Mouse (Mus musculus) neural tube, embryonic 14.5 days (tissue): ENCODE results near the gene Poc1b. TPM values are rescaled to one million over a fixed set of nuclear protein-coding genes. Genes with fewer than 3 reads are reported as not detected.
"Not testable (repeated sequence)": the region's sequence is repeated elsewhere in the genome, so short reads cannot be mapped to it uniquely, and the experiment has no call there.

Experiments
- ATAC-seq: fragments of 200-750 bp; cut with Nextera tagmentation; 2 replicates; pipeline ENCODE4 v1.8.0; 2017; ENCODE audit warnings: low read depth, mild to moderate bottlenecking, moderate TSS enrichment, moderate library complexity
- H3K27ac ChIP-seq: fragments of 300-500 bp; sonication (generic); 2 replicates; pipeline ENCODE4 v1.5.1; 2014; ENCODE audit warnings: low read depth, mild to moderate bottlenecking, control low read depth, low read length, moderate library complexity, mixed read lengths
- H3K27me3 ChIP-seq: fragments of 300-500 bp; sonication (generic); 2 replicates; pipeline ENCODE4 v1.6.1; 2014; ENCODE audit warnings: low read length; ENCODE audit not compliant: control insufficient read depth, insufficient read depth
- H3K36me3 ChIP-seq: fragments of 300-500 bp; sonication (generic); 2 replicates; pipeline ENCODE4 v1.6.1; 2014; ENCODE audit warnings: low read length, mixed read lengths; ENCODE audit not compliant: control insufficient read depth, insufficient read depth
- H3K4me1 ChIP-seq: fragments of 300-500 bp; sonication (generic); 2 replicates; pipeline ENCODE4 v1.6.1; 2014; ENCODE audit warnings: low read length; ENCODE audit not compliant: control insufficient read depth, insufficient read depth
- H3K4me2 ChIP-seq: fragments of 300-500 bp; sonication (generic); 2 replicates; pipeline ENCODE4 v1.6.1; 2014; ENCODE audit warnings: mild to moderate bottlenecking, low read depth, low read length, control low read depth
- H3K4me3 ChIP-seq: fragments of 300-500 bp; sonication (generic); 2 replicates; pipeline ENCODE4 v1.5.1; 2014; ENCODE audit warnings: low read depth, low read length, control low read depth, mixed read lengths
- H3K9ac ChIP-seq: fragments of 300-500 bp; sonication (generic); replicated peaks from 2 replicates; pipeline ENCODE4 v1.6.1; 2014; ENCODE audit warnings: low read depth, mild to moderate bottlenecking, control low read depth, low read length, mixed read lengths
- H3K9me3 ChIP-seq: fragments of 300-500 bp; sonication (generic); 2 replicates; pipeline ENCODE4 v1.6.1; 2016; ENCODE audit warnings: low read length; ENCODE audit not compliant: control insufficient read depth
- WGBS: fragments of 180-500 bp; shearing (Covaris S2); extraction: QIAGEN DNeasy Blood & Tissue Kit; methylation state at CpG from one replicate; pipeline ENCODE4 v1.1.7; 2014; 5-methylcytosine and 5-hydroxymethylcytosine counted together
- polyA plus RNA-seq: library from polyadenylated mRNA; unstranded; fragments of >200 nt; fragmentation: Nextera tagmentation; extraction: Ambion mirVana; gene quantifications from 2 replicates; pipeline ENCODE4 v1.2.1, GENCODE M21; 2014

Poc1b gene
- polyA plus RNA-seq, 1 experiment from 2014 or later = 13.8 TPM

DNA sequence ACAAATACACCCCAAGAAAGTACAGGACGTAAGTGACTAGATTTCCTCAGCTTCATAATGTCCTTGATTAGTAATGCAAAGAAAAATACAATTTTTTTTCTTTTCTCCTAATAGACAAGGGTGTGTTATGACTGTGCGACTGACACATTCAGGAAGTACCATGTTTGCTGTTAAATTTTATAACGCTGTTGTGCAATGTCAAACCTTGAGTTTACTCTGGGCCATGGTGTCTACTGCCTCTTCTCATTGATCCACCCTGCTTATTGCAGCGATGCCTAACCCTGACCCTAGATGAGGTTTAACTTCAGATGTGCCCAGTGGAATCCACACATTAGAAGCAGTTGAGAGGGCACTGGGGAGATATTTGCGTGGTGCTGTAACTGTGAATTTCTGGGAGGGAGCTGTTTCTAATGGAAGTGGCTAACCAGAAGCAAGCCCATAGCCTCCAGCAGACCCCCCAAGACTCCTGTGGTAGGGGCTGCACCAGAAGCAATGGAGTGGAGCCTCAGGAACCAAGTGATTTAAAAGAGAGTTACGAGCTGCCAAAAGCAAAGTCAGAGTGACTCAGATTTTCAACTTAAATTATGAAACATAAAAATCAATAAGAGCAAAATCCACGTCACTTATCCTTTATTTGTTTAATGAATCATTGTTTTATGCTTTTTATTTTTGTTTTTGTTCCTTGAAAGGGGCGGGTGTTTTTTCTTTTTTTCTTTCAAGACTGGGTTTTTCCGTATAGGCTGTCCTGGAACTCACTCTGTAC lies 104.8 kb downstream of the Poc1b start:
- Histone ChIP-seq H3K27me3 (no peaks in the 10 kb centered on the region), H3K9ac (no peak overlapping the region), H3K27ac (no peak overlapping the region), H3K36me3 (no peaks in the 10 kb centered on the region), H3K4me2 (no peak overlapping the region), H3K4me3 (no peak overlapping the region), H3K4me1 (no peaks in the 10 kb centered on the region), H3K9me3 (no peaks in the 10 kb centered on the region)
- WGBS = 87% methylated on average over 9 of the region's 9 CpGs
- ATAC-seq = no peak

- Histone ChIP-seq H3K9me3 (no peaks in the 10 kb centered on the region), H3K4me3 (no peak overlapping the region), H3K4me2 (no peak overlapping the region), H3K27ac (no peak overlapping the region), H3K9ac (no peak overlapping the region), H3K27me3 (no peaks in the 10 kb centered on the region), H3K4me1 (no peaks in the 10 kb centered on the region), H3K36me3 (no peaks in the 10 kb centered on the region)
- ATAC-seq = no peak
- WGBS = 90% methylated on average over 15 of the region's 15 CpGs
Measured at GRCm38 (mm10) chr10:99214421-99215299, 107.8 kb downstream of the Poc1b start.

- not testable (repeated sequence) for H3K9me3 ChIP-seq, H3K9ac ChIP-seq, H3K4me2 ChIP-seq, H3K4me1 ChIP-seq, H3K36me3 ChIP-seq, H3K4me3 ChIP-seq, H3K27ac ChIP-seq, H3K27me3 ChIP-seq, ATAC-seq
- 92% methylated on average over 14 of the region's 15 CpGs for WGBS
Measured at GRCm38 (mm10) chr10:99216570-99216969, 109.7 kb downstream of the Poc1b start.

- Histone ChIP-seq H3K4me3 (no peak overlapping the region), H3K4me2 (no peak overlapping the region), H3K27me3 (no peaks in the 10 kb centered on the region), H3K9me3 (no peaks in the 10 kb centered on the region), H3K27ac (no peak overlapping the region), H3K36me3 (no peaks in the 10 kb centered on the region), H3K4me1 (no peaks in the 10 kb centered on the region), H3K9ac (no peak overlapping the region)
- no peak for ATAC-seq
- 94% methylated on average over 8 of the region's 8 CpGs for WGBS
Measured at GRCm38 (mm10) chr10:99221540-99221939, 114.7 kb downstream of the Poc1b start.

GRCm38 (mm10) chr10:99222726-99223125 lies 115.9 kb downstream of the Poc1b start:
- no peaks in the 10 kb centered on the region for H3K36me3 ChIP-seq
- H3K9me3 ChIP-seq = no peaks in the 10 kb centered on the region
- 75% methylated on average over 5 of the region's 5 CpGs for WGBS
- no peak overlapping the region for H3K4me2 ChIP-seq
- no peaks in the 10 kb centered on the region for H3K27me3 ChIP-seq
- H3K4me1 ChIP-seq = no peaks in the 10 kb centered on the region; the same call in 1 of the 2 replicates
- H3K27ac ChIP-seq = no peak overlapping the region
- no peak overlapping the region for H3K9ac ChIP-seq
- H3K4me3 ChIP-seq = no peak overlapping the region
- no peak for ATAC-seq

- peaks cover 9% of the 10 kb centered on the region; the same call in 1 of the 2 replicates for H3K4me1 ChIP-seq
- H3K27me3 ChIP-seq = no peaks in the 10 kb centered on the region
- H3K36me3 ChIP-seq = no peaks in the 10 kb centered on the region
- ATAC-seq = no peak
- no peak overlapping the region for H3K4me2 ChIP-seq
- H3K9me3 ChIP-seq = no peaks in the 10 kb centered on the region
- 81% methylated on average over 3 of the region's 3 CpGs for WGBS
- no peak overlapping the region for H3K4me3 ChIP-seq
- no peak overlapping the region for H3K9ac ChIP-seq
- H3K27ac ChIP-seq = no peak overlapping the region
Measured at GRCm38 (mm10) chr10:99224218-99224617, 117.4 kb downstream of the Poc1b start.

DNA sequence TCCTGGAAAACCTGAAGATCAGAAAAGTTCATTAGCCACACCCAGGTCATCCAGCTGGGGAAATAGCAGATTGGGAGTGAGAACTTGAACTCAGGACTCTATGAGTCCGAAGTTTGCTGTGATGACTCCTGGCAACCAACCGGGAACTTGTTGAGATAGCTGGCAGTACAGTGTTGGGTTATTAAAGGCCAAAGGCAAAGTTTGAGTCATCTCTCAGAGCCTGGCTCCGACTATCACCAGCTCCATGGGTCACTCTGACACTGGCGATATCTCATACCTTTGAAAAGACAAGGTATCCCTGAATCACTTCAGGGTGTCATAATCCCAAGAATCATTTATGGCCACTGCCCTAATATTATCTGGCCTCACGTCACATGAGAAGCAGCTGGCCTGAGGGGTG lies 119.9 kb downstream of the Poc1b start:
- no peak overlapping the region for H3K4me3 ChIP-seq
- no peak overlapping the region for H3K27ac ChIP-seq
- no peak for ATAC-seq
- no peak overlapping the region for H3K4me2 ChIP-seq
- H3K9me3 ChIP-seq = no peaks in the 10 kb centered on the region
- peaks cover 9% of the 10 kb centered on the region; the same call in 1 of the 2 replicates for H3K4me1 ChIP-seq
- H3K9ac ChIP-seq = no peak overlapping the region
- WGBS = 89% methylated on average over 5 of the region's 5 CpGs
- H3K36me3 ChIP-seq = no peaks in the 10 kb centered on the region
- H3K27me3 ChIP-seq = no peaks in the 10 kb centered on the region

DNA sequence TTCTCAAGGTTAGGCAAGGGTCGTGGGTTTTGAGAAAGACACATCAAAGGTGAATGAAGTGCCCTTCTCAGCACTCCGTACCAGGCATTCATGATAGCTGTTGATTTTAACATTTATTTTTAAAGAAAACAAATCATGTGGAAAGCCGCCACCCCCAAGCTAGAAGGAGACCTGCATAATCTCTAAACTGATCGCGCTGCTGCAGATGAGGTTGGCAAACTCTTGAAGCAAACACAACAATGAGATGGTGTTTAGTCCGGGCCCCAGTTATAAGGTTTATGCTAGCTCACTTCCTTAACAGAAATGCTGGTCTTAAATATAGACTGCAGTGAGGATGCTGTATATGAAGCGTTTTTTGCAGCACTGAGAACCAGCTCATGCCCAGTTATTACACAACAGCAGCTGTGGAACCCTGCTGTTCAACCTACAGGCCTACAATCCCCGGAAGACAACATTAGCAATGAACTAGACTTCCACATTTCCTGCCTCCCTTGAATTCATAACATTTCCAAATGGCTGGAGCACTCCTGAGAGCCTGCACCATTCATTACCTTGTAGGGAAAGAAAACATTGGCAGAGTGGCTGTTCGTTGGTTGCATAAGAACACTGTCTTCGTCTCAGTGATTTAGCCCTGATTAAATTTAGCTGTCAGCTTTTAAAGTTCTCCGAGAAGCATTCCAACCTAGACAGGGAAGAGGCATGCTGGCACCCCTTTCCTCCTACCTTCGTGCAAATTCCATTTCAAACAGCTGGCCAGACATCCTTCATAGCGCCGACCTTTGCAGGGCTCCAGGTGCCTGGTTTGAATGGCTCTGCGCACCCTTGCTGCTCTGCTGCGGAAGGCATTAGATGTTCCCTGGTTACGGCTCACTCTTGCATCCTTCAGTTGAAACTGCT lies 121.4 kb downstream of the Poc1b start:
- Histone ChIP-seq H3K36me3 (no peaks in the 10 kb centered on the region), H3K4me1 (peaks cover 9% of the 10 kb centered on the region; the same call in 1 of the 2 replicates), H3K4me3 (no peak overlapping the region), H3K27ac (0 out of 2 replicates have a peak overlapping the region, but pooled peaks have one; percentile 44), H3K27me3 (no peaks in the 10 kb centered on the region), H3K9me3 (no peaks in the 10 kb centered on the region), H3K4me2 (peak overlapping the region; percentile 11; the same call in 1 of the 2 replicates), H3K9ac (no peak overlapping the region)
- 0 out of 2 replicates have a peak, but pooled peaks have one; percentile 41 for ATAC-seq
- 37% methylated on average over 17 of the region's 17 CpGs for WGBS
